Mouse (Mus musculus): ENCODE measurements around the gene Vsx2. TPM values are rescaled to one million over a fixed set of nuclear protein-coding genes. Genes with fewer than 3 reads are reported as not detected.

Vsx2 gene
- polyA plus RNA-seq, 1 experiment from 2014 or later, result 8.4 TPM

- Histone ChIP-seq H3K4me1 (no peaks in the 10 kb centered on the region), H3K9ac (no peak overlapping the region), H3K36me3 (no peaks in the 10 kb centered on the region), H3K27ac (no peak overlapping the region), H3K4me2 (replicated peaks) (no peak overlapping the region), H3K4me3 (no peak overlapping the region), H3K27me3 (0 out of 2 replicates have a peak, but pooled peaks cover 3% of the 10 kb centered on the region), H3K9me3 (no peaks in the 10 kb centered on the region)
- no peak for ATAC-seq (ENCODE audit: insufficient number of reproducible peaks, insufficient read depth, low FRiP score, low TSS enrichment)
- WGBS, result 4% methylated on average over 12 of the region's 12 CpGs
Observed at GRCm38 (mm10) chr12:84546028-84546427, 23.5 kb upstream of the Vsx2 start.

- Histone ChIP-seq H3K27ac (no peak overlapping the region), H3K27me3 (0 out of 2 replicates have a peak, but pooled peaks cover 3% of the 10 kb centered on the region), H3K9ac (no peak overlapping the region), H3K4me1 (no peaks in the 10 kb centered on the region), H3K36me3 (no peaks in the 10 kb centered on the region), H3K4me3 (no peak overlapping the region), H3K9me3 (no peaks in the 10 kb centered on the region), H3K4me2 (replicated peaks) (no peak overlapping the region)
- no peak for ATAC-seq (ENCODE audit: insufficient number of reproducible peaks, insufficient read depth, low FRiP score, low TSS enrichment)
- 82% methylated on average over 2 of the region's 2 CpGs for WGBS
Observed at GRCm38 (mm10) chr12:84546577-84547085, 22.9 kb upstream of the Vsx2 start.

- Histone ChIP-seq H3K4me3 (no peak overlapping the region), H3K27ac (no peak overlapping the region), H3K27me3 (0 out of 2 replicates have a peak, but pooled peaks cover 3% of the 10 kb centered on the region), H3K4me2 (replicated peaks) (no peak overlapping the region), H3K9me3 (no peaks in the 10 kb centered on the region), H3K36me3 (no peaks in the 10 kb centered on the region), H3K4me1 (peaks cover 1% of the 10 kb centered on the region; the same call in 1 of the 2 replicates), H3K9ac (no peak overlapping the region)
- 53% methylated on average over 8 of the region's 8 CpGs for WGBS
- ATAC-seq (ENCODE audit: insufficient number of reproducible peaks, insufficient read depth, low FRiP score, low TSS enrichment), result no peak
Observed at GRCm38 (mm10) chr12:84548251-84548650, 21.3 kb upstream of the Vsx2 start.

- H3K36me3 ChIP-seq, result no peaks in the 10 kb centered on the region
- no peak overlapping the region for H3K4me2 ChIP-seq (replicated peaks)
- no peaks in the 10 kb centered on the region for H3K27me3 ChIP-seq
- no peak overlapping the region for H3K4me3 ChIP-seq
- ATAC-seq (ENCODE audit: insufficient number of reproducible peaks, insufficient read depth, low FRiP score, low TSS enrichment), result no peak
- H3K27ac ChIP-seq, result no peak overlapping the region
- WGBS, result 62% methylated on average over 8 of the region's 8 CpGs
- H3K4me1 ChIP-seq, result peaks cover 5% of the 10 kb centered on the region; the same call in 1 of the 2 replicates
- no peak overlapping the region for H3K9ac ChIP-seq
- 0 out of 2 replicates have a peak, but pooled peaks cover 3% of the 10 kb centered on the region for H3K9me3 ChIP-seq
Observed at GRCm38 (mm10) chr12:84555218-84555617, 14.3 kb upstream of the Vsx2 start.

- no peak overlapping the region for H3K4me2 ChIP-seq (replicated peaks)
- no peaks in the 10 kb centered on the region for H3K36me3 ChIP-seq
- H3K27me3 ChIP-seq, result peaks cover 20% of the 10 kb centered on the region
- H3K9me3 ChIP-seq, result 0 out of 2 replicates have a peak, but pooled peaks cover 3% of the 10 kb centered on the region
- no peak overlapping the region for H3K4me3 ChIP-seq
- H3K27ac ChIP-seq, result no peak overlapping the region
- no peak overlapping the region for H3K9ac ChIP-seq
- WGBS, result 51% methylated on average over 4 of the region's 4 CpGs
- no peak for ATAC-seq (ENCODE audit: insufficient number of reproducible peaks, insufficient read depth, low FRiP score, low TSS enrichment)
- H3K4me1 ChIP-seq, result no peaks in the 10 kb centered on the region
Observed at GRCm38 (mm10) chr12:84562558-84562957, 7.0 kb upstream of the Vsx2 start.

GRCm38 (mm10) chr12:84567576-84567975 lies 2.0 kb upstream of the Vsx2 start:
- WGBS, result 78% methylated on average over 6 of the region's 6 CpGs
- Histone ChIP-seq H3K9ac (no peak overlapping the region), H3K4me3 (no peak overlapping the region), H3K9me3 (no peaks in the 10 kb centered on the region), H3K4me1 (peaks cover 18% of the 10 kb centered on the region), H3K36me3 (no peaks in the 10 kb centered on the region), H3K4me2 (replicated peaks) (no peak overlapping the region), H3K27ac (no peak overlapping the region), H3K27me3 (peaks cover 69% of the 10 kb centered on the region)
- no peak for ATAC-seq (ENCODE audit: insufficient number of reproducible peaks, insufficient read depth, low FRiP score, low TSS enrichment)

- Histone ChIP-seq H3K4me1 (peaks cover 18% of the 10 kb centered on the region), H3K27me3 (peaks cover 86% of the 10 kb centered on the region), H3K9me3 (no peaks in the 10 kb centered on the region), H3K9ac (no peak overlapping the region), H3K4me2 (replicated peaks) (peak overlapping the region; percentile 33), H3K36me3 (no peaks in the 10 kb centered on the region), H3K27ac (no peak overlapping the region), H3K4me3 (peak overlapping the region; percentile 23)
- 2% methylated on average over 40 of the region's 40 CpGs for WGBS
- ATAC-seq (ENCODE audit: insufficient number of reproducible peaks, insufficient read depth, low FRiP score, low TSS enrichment), result no peak
Observed at GRCm38 (mm10) chr12:84569976-84570693, 573 bp downstream of the Vsx2 start.

- Histone ChIP-seq H3K4me2 (replicated peaks) (peak overlapping the region; percentile 24), H3K27me3 (peaks cover 91% of the 10 kb centered on the region), H3K4me3 (peak overlapping the region; percentile 23), H3K4me1 (peaks cover 18% of the 10 kb centered on the region), H3K36me3 (no peaks in the 10 kb centered on the region), H3K9ac (no peak overlapping the region), H3K27ac (no peak overlapping the region), H3K9me3 (no peaks in the 10 kb centered on the region)
- 2% methylated on average over 34 of the region's 34 CpGs for WGBS
- no peak for ATAC-seq (ENCODE audit: insufficient number of reproducible peaks, insufficient read depth, low FRiP score, low TSS enrichment)
Observed at GRCm38 (mm10) chr12:84570694-84571415, 1.3 kb downstream of the Vsx2 start.

GRCm38 (mm10) chr12:84571466-84572340 lies 2.1 kb downstream of the Vsx2 start:
- H3K4me2 ChIP-seq (replicated peaks), result peak overlapping the region; percentile 24; the same call in 1 of the 2 replicates
- H3K27ac ChIP-seq, result no peak overlapping the region
- H3K36me3 ChIP-seq, result no peaks in the 10 kb centered on the region
- no peak for ATAC-seq (ENCODE audit: insufficient number of reproducible peaks, insufficient read depth, low FRiP score, low TSS enrichment)
- 0 out of 2 replicates have a peak overlapping the region, but pooled peaks have one; percentile 27 for H3K9ac ChIP-seq
- H3K4me3 ChIP-seq, result peak overlapping the region; percentile 23
- WGBS, result 1% methylated on average over 43 of the region's 43 CpGs
- no peaks in the 10 kb centered on the region for H3K9me3 ChIP-seq
- peaks cover 18% of the 10 kb centered on the region for H3K4me1 ChIP-seq
- peaks cover 94% of the 10 kb centered on the region for H3K27me3 ChIP-seq

- no peak overlapping the region for H3K4me3 ChIP-seq
- H3K4me2 ChIP-seq (replicated peaks), result no peak overlapping the region
- WGBS, result 0% methylated on average over 7 of the region's 7 CpGs
- no peak overlapping the region for H3K9ac ChIP-seq
- no peaks in the 10 kb centered on the region for H3K36me3 ChIP-seq
- no peaks in the 10 kb centered on the region for H3K9me3 ChIP-seq
- peaks cover 18% of the 10 kb centered on the region for H3K4me1 ChIP-seq
- H3K27me3 ChIP-seq, result peaks cover 88% of the 10 kb centered on the region
- ATAC-seq (ENCODE audit: insufficient number of reproducible peaks, insufficient read depth, low FRiP score, low TSS enrichment), result no peak
- no peak overlapping the region for H3K27ac ChIP-seq
Observed at GRCm38 (mm10) chr12:84572341-84572720, 2.8 kb downstream of the Vsx2 start.

GRCm38 (mm10) chr12:84573094-84573493 lies 3.5 kb downstream of the Vsx2 start:
- WGBS, result 15% methylated on average over 7 of the region's 7 CpGs
- no peaks in the 10 kb centered on the region for H3K36me3 ChIP-seq
- no peak for ATAC-seq (ENCODE audit: insufficient number of reproducible peaks, insufficient read depth, low FRiP score, low TSS enrichment)
- no peak overlapping the region for H3K9ac ChIP-seq
- H3K9me3 ChIP-seq, result no peaks in the 10 kb centered on the region
- H3K4me1 ChIP-seq, result peaks cover 18% of the 10 kb centered on the region
- no peak overlapping the region for H3K4me2 ChIP-seq (replicated peaks)
- no peak overlapping the region for H3K27ac ChIP-seq
- no peak overlapping the region for H3K4me3 ChIP-seq
- H3K27me3 ChIP-seq, result peaks cover 83% of the 10 kb centered on the region

Measured in embryonic facial prominence, embryonic 12.5 days (tissue).